Mouse (Mus musculus) midbrain, embryonic 10.5 days (tissue): ENCODE measurements around the gene Ms4a4a. TPM values are rescaled to one million over a fixed set of nuclear protein-coding genes. Genes with fewer than 3 reads are reported as not detected.

Experiments used
- polyA plus RNA-seq: library from polyadenylated mRNA; unstranded; fragments of >200 nt; fragmentation: Nextera tagmentation; extraction: Ambion mirVana; gene quantifications from 2 replicates; pipeline ENCODE4 v1.2.1, GENCODE M21; 2016

Ms4a4a gene
- polyA plus RNA-seq, 1 experiment from 2014 or later: 0.90 TPM

Other genes with a start within 250 kb of the Ms4a4a start
- not detected in 2 replicates for gene 1700017D01Rik, start 244.6 kb upstream of the Ms4a4a start, polyA plus RNA-seq
- gene 1700025F22Rik, start 210.2 kb upstream of the Ms4a4a start, polyA plus RNA-seq: not detected in 2 replicates
- gene Ms4a13, start 178.8 kb upstream of the Ms4a4a start, polyA plus RNA-seq: not detected in 2 replicates
- gene Ms4a12, start 143.1 kb upstream of the Ms4a4a start, polyA plus RNA-seq: not detected in 2 replicates
- gene Ms4a1, start 109.3 kb upstream of the Ms4a4a start, polyA plus RNA-seq: 0.04 TPM in 1 of 2 replicates, not detected in the other
- gene Ms4a5, start 91.7 kb upstream of the Ms4a4a start, polyA plus RNA-seq: not detected in 2 replicates
- gene Ms4a14, start 61.1 kb upstream of the Ms4a4a start, polyA plus RNA-seq: not detected in 2 replicates
- gene Ms4a7, start 39.4 kb upstream of the Ms4a4a start, polyA plus RNA-seq: 0.37 and 0.89 TPM in 2 replicates
- 0.20 TPM in 1 of 2 replicates, not detected in the other for gene Ms4a4c, start 29.2 kb downstream of the Ms4a4a start, polyA plus RNA-seq
- gene Ms4a4b, start 68.0 kb downstream of the Ms4a4a start, polyA plus RNA-seq: not detected in 2 replicates
- 2.0 and 2.2 TPM in 2 replicates for gene Ms4a6c, start 93.8 kb downstream of the Ms4a4a start, polyA plus RNA-seq
- gene Gm8369, start 110.4 kb downstream of the Ms4a4a start, polyA plus RNA-seq: not detected in 2 replicates
- 2.3 and 3.0 TPM in 2 replicates for gene Ms4a6b, start 141.0 kb downstream of the Ms4a4a start, polyA plus RNA-seq
- gene Ms4a4d, start 161.3 kb downstream of the Ms4a4a start, polyA plus RNA-seq: 0.31 and 0.99 TPM in 2 replicates
- 1.4 and 2.5 TPM in 2 replicates for gene Ms4a6d, start 229.3 kb downstream of the Ms4a4a start, polyA plus RNA-seq
- not detected in 2 replicates for gene Ms4a2, start 248.2 kb downstream of the Ms4a4a start, polyA plus RNA-seq